17 mouse cellular contexts compared by ENCODE assay signal in the genomic region with DNA sequence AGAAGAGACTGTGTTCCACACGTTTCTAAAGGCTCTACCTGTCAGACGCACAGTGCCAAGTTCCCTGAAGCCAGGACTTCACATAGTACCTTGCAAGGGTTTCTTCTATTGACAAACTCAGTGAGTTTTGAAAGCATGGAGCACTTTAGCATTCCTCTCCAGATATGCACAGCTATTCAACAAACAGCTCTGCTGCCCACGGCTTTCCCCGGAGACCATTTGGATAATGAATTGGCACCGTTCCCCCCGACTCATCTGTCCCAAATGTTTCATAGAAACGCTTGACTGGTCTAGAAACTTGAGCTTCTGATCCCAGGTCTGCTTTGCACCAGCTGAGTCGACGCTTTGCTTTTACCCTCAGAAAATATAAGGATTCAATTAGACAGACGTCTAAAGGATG.
DNase-seq lines count a peak whose midpoint lies in the region; ATAC-seq and TF ChIP-seq lines count a peak whose summit lies in the region.
"Had no signal": no experiment of that assay in that cellular context is flagged by ENCODE, and none has a peak within 500 bp of the region (broad histone marks: within the 10 kb centered on the region; RNA-seq: fewer than 3 reads in every experiment).

No protein-coding gene starts in this region.

- peaks cover 13% of the 10 kb centered on the region; the same call in 1 of the 2 replicates for H3K4me1 ChIP-seq in hindbrain, embryonic 13.5 days (replicated peaks)
- no peaks in the 10 kb centered on the region; the same call in 1 of the 2 replicates for H3K4me1 ChIP-seq in hindbrain, embryonic 16.5 days (ENCODE audit: control insufficient read depth, insufficient read depth, low read depth, low read length)
- no peaks in the 10 kb centered on the region for H3K4me1 ChIP-seq in stomach, postnatal 0 days (replicated peaks; ENCODE audit: control insufficient read depth, insufficient read depth)
- H3K4me1 ChIP-seq: liver, embryonic 13.5 days; megakaryocyte, embryonic 14.5 days had no signal

- H3K9me3 ChIP-seq in hindbrain, embryonic 13.5 days = no peaks in the 10 kb centered on the region
- H3K9me3 ChIP-seq in hindbrain, embryonic 16.5 days (ENCODE audit: control insufficient read depth, low read length) = no peaks in the 10 kb centered on the region
- no peaks in the 10 kb centered on the region for H3K9me3 ChIP-seq in stomach, postnatal 0 days (ENCODE audit: control insufficient read depth, low read length)
- H3K9me3 ChIP-seq: embryonic facial prominence, embryonic 13.5 days; kidney, embryonic 15.5 days; liver, embryonic 13.5 days; megakaryocyte, embryonic 14.5 days had no signal

- WGBS in hindbrain, embryonic 13.5 days = 65% methylated on average over 10 of the region's 10 CpGs
- WGBS in hindbrain, embryonic 16.5 days = 48% methylated on average over 10 of the region's 10 CpGs
- WGBS in stomach, postnatal 0 days = 63% methylated on average over 10 of the region's 10 CpGs

- H3K4me3 ChIP-seq in hindbrain, embryonic 13.5 days = no peak overlapping the region
- no peak overlapping the region for H3K4me3 ChIP-seq in hindbrain, embryonic 16.5 days (ENCODE audit: low read length)
- no peak overlapping the region for H3K4me3 ChIP-seq in stomach, postnatal 0 days (ENCODE audit: low read depth, low read length)
- H3K4me3 ChIP-seq: embryonic facial prominence, embryonic 13.5 days; kidney, embryonic 15.5 days; liver, embryonic 13.5 days; megakaryocyte, embryonic 14.5 days had no signal

- no peak for TF ChIP-seq CTCF in stomach, postnatal 0 days (IDR thresholded peaks at IDR 0.05; ENCODE audit: low read depth)

- H3K36me3 ChIP-seq in hindbrain, embryonic 13.5 days = no peaks in the 10 kb centered on the region
- H3K36me3 ChIP-seq in hindbrain, embryonic 16.5 days (ENCODE audit: control insufficient read depth, insufficient read depth, low read length) = no peaks in the 10 kb centered on the region
- no peaks in the 10 kb centered on the region for H3K36me3 ChIP-seq in stomach, postnatal 0 days (ENCODE audit: control insufficient read depth, insufficient read depth, low read length)
- H3K36me3 ChIP-seq: embryonic facial prominence, embryonic 13.5 days; kidney, embryonic 15.5 days; liver, embryonic 13.5 days had no signal

- no peak overlapping the region for H3K9ac ChIP-seq in hindbrain, embryonic 13.5 days
- no peak overlapping the region for H3K9ac ChIP-seq in hindbrain, embryonic 16.5 days (ENCODE audit: low read depth, low read length)
- H3K9ac ChIP-seq in stomach, postnatal 0 days (ENCODE audit: low read length) = no peak overlapping the region
- H3K9ac ChIP-seq: embryonic facial prominence, embryonic 13.5 days; kidney, embryonic 15.5 days; liver, embryonic 13.5 days had no signal

- no peak for TF ChIP-seq EP300 in stomach, postnatal 0 days (optimal IDR thresholded peaks at IDR 0.05)

- no peak overlapping the region for H3K27ac ChIP-seq in hindbrain, embryonic 13.5 days
- no peak overlapping the region for H3K27ac ChIP-seq in hindbrain, embryonic 16.5 days (ENCODE audit: low read depth, low read length)
- no peak overlapping the region for H3K27ac ChIP-seq in stomach, postnatal 0 days (replicated peaks)
- H3K27ac ChIP-seq: embryonic facial prominence, embryonic 13.5 days; kidney, embryonic 15.5 days; liver, embryonic 13.5 days had no signal

- 0 out of 2 replicates have a peak, but pooled peaks have one; percentile 21 for ATAC-seq in hindbrain, embryonic 13.5 days (ENCODE audit: low FRiP score)
- ATAC-seq in hindbrain, embryonic 16.5 days = no peak
- no peak for ATAC-seq in stomach, postnatal 0 days (ENCODE audit: low FRiP score, low TSS enrichment)
- ATAC-seq: intestine, embryonic 16.5 days had no signal

- no peak overlapping the region for H3K4me2 ChIP-seq in hindbrain, embryonic 13.5 days
- no peak overlapping the region for H3K4me2 ChIP-seq in hindbrain, embryonic 16.5 days (ENCODE audit: low read length)
- H3K4me2 ChIP-seq in stomach, postnatal 0 days (replicated peaks; ENCODE audit: low read depth) = no peak overlapping the region
- H3K4me2 ChIP-seq: embryonic facial prominence, embryonic 13.5 days; heart, embryonic 11.5 days; kidney, embryonic 15.5 days; liver, embryonic 13.5 days had no signal

- DNase-seq in MN1 (ENCODE audit: low spot score) (peak; percentile 47), NIH3T3 (ENCODE audit: low read depth) (peak; percentile 11)
- DNase-seq in layer of hippocampus, adult 18-20 months (ENCODE audit: low spot score in 2 of 2) = peak; percentile 54 to 87
- DNase-seq in stomach, postnatal 0 days (ENCODE audit: low spot score) = no peak
- no peak for DNase-seq in left cerebral cortex, adult 11 months (ENCODE audit: low spot score)
- no peak for DNase-seq in frontal cortex, postnatal 14 days (ENCODE audit: low spot score in 2 of 2)
- DNase-seq: gastrocnemius, postnatal 25 days; liver, embryonic 13.5 days; retina, postnatal 1 day; right cerebral cortex, postnatal 4 days had no signal

- H3K27me3 ChIP-seq in hindbrain, embryonic 13.5 days = no peaks in the 10 kb centered on the region
- H3K27me3 ChIP-seq in hindbrain, embryonic 16.5 days (replicated peaks; ENCODE audit: control insufficient read depth, insufficient read depth, low read length) = no peaks in the 10 kb centered on the region
- H3K27me3 ChIP-seq in stomach, postnatal 0 days (ENCODE audit: control insufficient read depth, insufficient read depth, low read length) = no peaks in the 10 kb centered on the region
- H3K27me3 ChIP-seq: embryonic facial prominence, embryonic 13.5 days; kidney, embryonic 15.5 days; liver, embryonic 13.5 days; megakaryocyte, embryonic 14.5 days had no signal

Comparison
In these comparisons a context has a peak if more than half of its experiments do, and no peak if none do; other contexts are left out.
1. DNase-seq: peak in MN1 (single experiment), NIH3T3 (single experiment) and layer of hippocampus, adult 18-20 months (2 of 2); none in stomach, postnatal 0 days (single experiment), left cerebral cortex, adult 11 months (single experiment) and frontal cortex, postnatal 14 days (0 of 2).